Mouse (Mus musculus) forebrain, embryonic 11.5 days (tissue): ENCODE results near the gene Gm45213. TPM values are rescaled to one million over a fixed set of nuclear protein-coding genes. Genes with fewer than 3 reads are reported as not detected.

Experiments
- ATAC-seq: fragments of 200-750 bp; cut with Nextera tagmentation; replicated peaks from 2 replicates; pipeline ENCODE4 v1.8.0; 2017; ENCODE audit warnings: moderate TSS enrichment; ENCODE audit not compliant: low FRiP score
- DNase-seq: peaks from one replicate; pipeline ENCODE4 v3.0.0-alpha.2; 2017; ENCODE audit warnings: low spot score
- H3K27ac ChIP-seq: fragments of 300-500 bp; sonication (generic); 2 replicates; pipeline ENCODE4 v1.5.1; 2014; ENCODE audit warnings: low read depth, low read length
- H3K27me3 ChIP-seq: fragments of 300-500 bp; sonication (generic); 2 replicates; pipeline ENCODE4 v1.6.1; 2014; ENCODE audit warnings: mild to moderate bottlenecking, low read length, mixed read lengths; ENCODE audit not compliant: control insufficient read depth, insufficient read depth
- H3K36me3 ChIP-seq: fragments of 300-500 bp; sonication (generic); 2 replicates; pipeline ENCODE4 v1.6.1; 2014; ENCODE audit warnings: mild to moderate bottlenecking, low read length, moderate library complexity, mixed read lengths; ENCODE audit not compliant: control insufficient read depth, insufficient read depth
- H3K4me1 ChIP-seq: fragments of 300-500 bp; sonication (generic); replicated peaks from 2 replicates; pipeline ENCODE4 v1.6.1; 2014; ENCODE audit warnings: low read length, mixed read lengths; ENCODE audit not compliant: control insufficient read depth, insufficient read depth
- H3K4me2 ChIP-seq: fragments of 300-500 bp; sonication (generic); 2 replicates; pipeline ENCODE4 v1.6.1; 2014; ENCODE audit warnings: low read depth, mild to moderate bottlenecking, low read length, moderate library complexity, mixed read lengths; ENCODE audit not compliant: severe bottlenecking
- H3K4me3 ChIP-seq: fragments of 300-500 bp; sonication (generic); 2 replicates; pipeline ENCODE4 v1.5.1; 2014; ENCODE audit warnings: low read depth, low read length
- H3K9ac ChIP-seq: fragments of 300-500 bp; sonication (generic); 2 replicates; pipeline ENCODE4 v1.6.1; 2014; ENCODE audit warnings: low read length
- H3K9me3 ChIP-seq: fragments of 300-500 bp; sonication (generic); 2 replicates; pipeline ENCODE4 v1.6.1; 2016; ENCODE audit warnings: low read length, mixed read lengths; ENCODE audit not compliant: control insufficient read depth
- WGBS: fragments of 180-500 bp; shearing (Covaris S2); extraction: QIAGEN DNeasy Blood & Tissue Kit; methylation state at CpG from one replicate; pipeline ENCODE4 v1.1.7; 2014; 5-methylcytosine and 5-hydroxymethylcytosine counted together
- polyA plus RNA-seq: library from polyadenylated mRNA; unstranded; fragments of >200 nt; fragmentation: Nextera tagmentation; extraction: Ambion mirVana; gene quantifications from 2 replicates; pipeline ENCODE4 v1.2.1, GENCODE M21; 2014

Gene Gm45213
- polyA plus RNA-seq, 1 experiment from 2014 or later = not detected

DNA sequence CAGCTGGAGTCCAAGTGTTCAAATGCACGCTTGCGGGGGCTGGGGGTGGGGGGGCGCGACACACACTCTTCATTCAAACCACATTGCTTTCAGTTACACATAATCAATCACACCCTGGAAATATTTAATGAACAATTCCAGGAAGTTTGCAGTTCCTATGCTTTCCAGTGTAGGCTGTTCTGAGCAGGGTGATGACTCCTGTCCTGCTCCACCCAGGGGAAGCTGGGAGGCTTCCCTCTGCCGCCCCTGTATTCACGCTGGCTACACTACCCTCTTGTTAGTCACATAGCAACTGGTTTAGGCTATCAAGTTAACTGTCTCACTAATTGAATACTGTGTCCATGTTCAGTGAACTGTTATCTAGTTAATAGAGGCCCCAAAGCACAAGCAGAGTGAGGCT is 32.9 kb upstream of the Gm45213 start:
- Histone ChIP-seq H3K9ac (no peak overlapping the region), H3K4me1 (0 out of 2 replicates have a peak, but pooled peaks cover 3% of the 10 kb centered on the region), H3K27ac (no peak overlapping the region), H3K9me3 (no peaks in the 10 kb centered on the region), H3K36me3 (no peaks in the 10 kb centered on the region), H3K27me3 (no peaks in the 10 kb centered on the region), H3K4me3 (no peak overlapping the region), H3K4me2 (no peak overlapping the region)
- 80% methylated on average over 6 of the region's 6 CpGs for WGBS
- DNase-seq = no peak
- no peak for ATAC-seq

DNA sequence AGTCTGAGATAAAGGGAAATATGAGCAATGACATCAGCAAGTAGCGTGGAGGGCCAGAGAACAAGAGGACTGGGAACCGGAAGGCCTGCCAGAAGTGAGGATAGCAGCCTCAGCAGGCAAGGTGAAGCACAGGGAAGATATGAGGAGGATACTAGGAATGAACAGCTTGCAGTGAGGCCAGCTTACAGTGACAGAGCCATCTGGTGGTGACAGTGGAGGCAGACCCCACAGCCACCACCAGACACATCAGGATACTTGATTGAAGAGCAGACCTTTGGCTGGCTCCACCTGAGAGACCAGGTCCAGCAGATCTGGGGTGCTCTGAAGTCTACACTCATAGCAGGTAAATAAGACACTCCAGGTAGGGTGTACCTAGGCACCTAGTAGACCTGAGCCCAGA is 15.7 kb upstream of the Gm45213 start:
- ATAC-seq = no peak
- H3K4me2 ChIP-seq = no peak overlapping the region
- no peaks in the 10 kb centered on the region for H3K4me1 ChIP-seq
- no peaks in the 10 kb centered on the region for H3K9me3 ChIP-seq
- no peak overlapping the region for H3K9ac ChIP-seq
- no peak for DNase-seq
- H3K4me3 ChIP-seq = no peak overlapping the region
- H3K27me3 ChIP-seq = no peaks in the 10 kb centered on the region
- no peak overlapping the region for H3K27ac ChIP-seq
- no peaks in the 10 kb centered on the region for H3K36me3 ChIP-seq
- 79% methylated on average over 2 of the region's 2 CpGs for WGBS

DNA sequence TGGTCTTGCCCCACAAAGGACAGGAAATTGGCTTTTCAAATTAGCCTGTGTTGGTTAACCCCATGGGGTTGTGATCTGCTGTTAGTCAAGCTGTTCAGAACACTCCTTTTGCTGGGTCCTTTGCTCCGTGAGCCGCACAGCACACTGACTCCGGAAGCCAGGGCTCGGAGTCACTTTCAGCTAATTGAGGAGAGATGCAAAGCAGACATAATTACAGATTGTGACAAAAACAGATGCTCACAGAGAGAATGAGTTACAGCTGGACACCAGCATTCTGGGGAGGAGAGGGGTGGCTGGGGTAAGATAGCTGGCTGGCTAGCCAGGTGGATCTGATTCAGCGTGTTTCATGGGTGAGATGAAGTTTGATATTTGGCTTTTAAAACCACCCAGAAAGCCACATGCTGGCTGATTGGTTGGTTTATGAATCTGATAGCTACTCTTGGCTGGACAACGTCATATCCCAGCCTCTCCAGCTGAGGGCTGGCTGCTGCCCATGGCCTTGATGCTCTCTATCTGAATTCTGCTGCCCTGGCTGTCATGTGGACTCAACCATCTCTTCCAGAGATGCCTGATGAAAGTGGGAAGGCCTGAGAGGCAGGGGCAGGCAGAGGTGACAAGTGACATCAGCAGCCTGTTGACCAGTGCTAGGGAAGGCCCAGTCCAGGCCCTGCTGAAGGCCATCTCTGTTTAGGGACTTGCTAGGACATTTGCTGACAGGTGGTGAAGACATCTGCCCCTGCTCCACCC is 14.5 kb upstream of the Gm45213 start:
- Histone ChIP-seq H3K27me3 (no peaks in the 10 kb centered on the region), H3K9me3 (no peaks in the 10 kb centered on the region), H3K4me2 (no peak overlapping the region), H3K4me3 (no peak overlapping the region), H3K36me3 (no peaks in the 10 kb centered on the region), H3K27ac (no peak overlapping the region), H3K9ac (no peak overlapping the region), H3K4me1 (no peaks in the 10 kb centered on the region)
- DNase-seq (no peak), ATAC-seq (no peak)
- 48% methylated on average over 6 of the region's 6 CpGs for WGBS

DNA sequence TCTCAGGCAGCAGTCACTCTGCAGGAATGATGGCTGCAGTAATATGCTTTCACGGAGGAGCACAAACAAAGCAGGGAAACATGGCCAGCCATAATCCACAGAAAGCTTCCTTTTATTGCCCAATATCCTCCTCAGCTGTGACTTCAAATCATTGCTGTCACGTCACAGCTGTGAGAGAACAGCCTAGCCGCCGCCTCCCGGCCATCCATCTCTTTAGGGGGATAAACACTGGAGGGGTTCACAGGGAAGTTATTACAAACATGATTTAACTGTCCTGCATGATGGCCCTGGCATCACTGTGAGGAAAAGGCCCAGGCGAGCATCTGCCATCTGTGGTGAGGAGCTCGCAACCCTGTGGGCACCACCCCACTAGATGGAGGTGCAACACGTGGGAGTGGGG is 6.6 kb upstream of the Gm45213 start:
- DNase-seq (no peak), ATAC-seq (no peak)
- Histone ChIP-seq H3K4me2 (no peak overlapping the region), H3K36me3 (no peaks in the 10 kb centered on the region), H3K9ac (no peak overlapping the region), H3K4me1 (no peaks in the 10 kb centered on the region), H3K27ac (no peak overlapping the region), H3K9me3 (no peaks in the 10 kb centered on the region), H3K27me3 (no peaks in the 10 kb centered on the region), H3K4me3 (no peak overlapping the region)
- WGBS = 83% methylated on average over 8 of the region's 8 CpGs

DNA sequence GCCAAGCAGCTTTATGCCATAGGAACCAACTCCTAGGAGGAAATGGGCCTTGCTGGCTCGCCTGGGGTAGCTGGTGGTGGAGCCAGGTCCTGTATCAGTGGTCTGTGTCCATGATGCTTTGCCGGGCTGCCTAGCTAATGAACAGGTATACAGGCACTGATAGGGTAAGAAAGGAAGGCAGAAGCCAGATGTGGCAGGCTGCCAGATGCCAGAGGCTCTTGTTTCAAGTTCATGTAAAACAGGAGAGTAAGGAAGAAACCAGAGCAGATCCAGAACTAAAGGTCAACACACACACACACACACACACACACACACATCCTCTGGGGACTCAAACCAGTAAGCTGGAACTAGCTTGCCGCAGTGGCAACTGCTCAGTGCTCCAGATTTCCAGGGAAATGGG is 5.1 kb upstream of the Gm45213 start:
- 84% methylated on average over 3 of the region's 3 CpGs for WGBS

DNA sequence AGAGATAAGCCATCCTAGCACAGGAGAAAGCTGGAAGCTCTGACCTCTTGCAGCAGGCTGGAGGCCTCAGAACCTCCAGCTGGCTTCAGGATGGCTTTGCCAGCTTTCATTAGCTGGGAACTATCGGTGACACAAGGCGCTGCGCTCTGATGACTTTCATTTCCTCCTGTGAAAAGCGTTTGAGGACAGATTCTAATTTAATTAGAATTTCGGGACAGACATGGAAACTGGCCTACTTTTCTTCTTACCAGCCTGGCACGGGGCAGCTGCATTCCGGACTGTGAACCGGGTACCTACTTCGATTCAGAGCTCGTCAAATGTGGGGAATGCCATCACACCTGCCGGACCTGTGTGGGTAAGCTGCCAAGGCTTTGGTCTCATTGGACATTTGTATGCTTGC is 4.7 kb upstream of the Gm45213 start:
- no peak for DNase-seq
- no peaks in the 10 kb centered on the region for H3K4me1 ChIP-seq
- 85% methylated on average over 11 of the region's 11 CpGs for WGBS

More for the DNA sequence above, 5.1 kb upstream of the Gm45213 start:
- ATAC-seq = no peak
- H3K4me1 ChIP-seq = no peaks in the 10 kb centered on the region
- no peak overlapping the region for H3K4me2 ChIP-seq
- no peak overlapping the region for H3K4me3 ChIP-seq
- no peak for DNase-seq
- no peak overlapping the region for H3K27ac ChIP-seq
- H3K27me3 ChIP-seq = no peaks in the 10 kb centered on the region
- H3K9ac ChIP-seq = no peak overlapping the region
- H3K9me3 ChIP-seq = no peaks in the 10 kb centered on the region
- no peaks in the 10 kb centered on the region for H3K36me3 ChIP-seq

DNA sequence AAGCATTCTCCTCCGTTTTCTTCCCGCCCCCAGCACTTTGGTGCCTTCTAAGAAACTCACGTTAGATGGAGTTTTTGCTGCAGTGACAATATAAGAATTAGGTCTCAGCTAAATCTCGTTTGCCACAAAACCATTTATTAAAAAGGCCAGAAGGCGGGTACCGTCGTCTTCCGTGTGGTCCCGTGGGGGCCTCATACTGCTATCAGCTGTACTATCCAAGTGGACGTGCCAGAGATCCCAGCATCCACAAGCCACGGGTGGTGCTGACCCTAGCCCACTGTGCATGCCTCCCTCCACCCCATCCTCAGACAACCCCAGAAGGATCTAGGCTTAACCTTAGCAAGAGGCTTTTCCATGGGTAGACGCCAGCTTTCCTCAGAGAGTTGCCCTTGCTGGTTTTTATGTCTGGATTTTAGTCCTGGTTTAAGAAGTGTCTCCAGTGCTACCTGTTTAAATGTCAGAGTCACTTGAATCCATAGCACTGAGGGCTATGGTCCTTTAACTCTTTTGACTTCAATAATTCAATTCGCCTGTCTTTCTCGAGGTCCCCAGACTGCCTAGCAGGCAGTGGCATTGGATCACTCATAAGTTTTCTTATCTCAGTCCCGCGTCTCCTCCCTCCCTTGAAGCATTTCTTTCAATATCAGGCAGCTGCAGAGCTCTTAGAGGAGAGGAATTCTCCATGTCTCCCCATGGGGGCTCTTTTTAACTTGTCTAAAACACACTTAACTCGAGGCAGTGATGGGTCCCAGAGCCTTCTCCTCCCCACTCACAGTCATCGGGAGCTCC is 3.2 kb upstream of the Gm45213 start:
- DNase-seq (no peak), ATAC-seq (no peak)
- Histone ChIP-seq H3K27me3 (no peaks in the 10 kb centered on the region), H3K27ac (no peak overlapping the region), H3K9ac (no peak overlapping the region), H3K4me2 (no peak overlapping the region), H3K4me1 (no peaks in the 10 kb centered on the region), H3K4me3 (no peak overlapping the region), H3K36me3 (no peaks in the 10 kb centered on the region), H3K9me3 (no peaks in the 10 kb centered on the region)
- 87% methylated on average over 18 of the region's 18 CpGs for WGBS

More for the DNA sequence above, 4.7 kb upstream of the Gm45213 start:
- no peak overlapping the region for H3K4me3 ChIP-seq
- H3K9me3 ChIP-seq = no peaks in the 10 kb centered on the region
- H3K4me2 ChIP-seq = no peak overlapping the region
- no peaks in the 10 kb centered on the region for H3K27me3 ChIP-seq
- no peak overlapping the region for H3K9ac ChIP-seq
- no peak overlapping the region for H3K27ac ChIP-seq
- no peak for ATAC-seq
- H3K36me3 ChIP-seq = no peaks in the 10 kb centered on the region

DNA sequence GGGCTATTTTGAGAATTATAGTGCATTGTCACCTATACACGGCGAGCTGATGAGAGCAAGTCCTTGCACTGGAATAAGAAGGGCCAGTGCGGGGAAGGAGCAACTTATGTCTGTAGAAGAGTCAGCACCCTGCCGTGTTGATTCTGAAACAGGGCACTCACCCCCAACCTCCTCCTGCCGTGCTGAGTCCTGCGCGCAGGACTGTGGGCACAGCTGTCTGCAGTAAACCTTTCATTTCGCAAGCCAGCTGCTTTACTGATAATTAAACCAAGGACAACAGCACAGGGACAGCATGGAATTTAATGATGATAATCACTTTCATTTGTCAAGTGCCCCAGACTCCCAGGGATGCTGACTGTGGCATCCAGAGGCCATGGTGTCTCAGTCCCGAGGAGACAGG is 1.2 kb downstream of the Gm45213 start:
- no peak overlapping the region for H3K9ac ChIP-seq
- 38% methylated on average over 9 of the region's 9 CpGs for WGBS
- H3K4me1 ChIP-seq = no peaks in the 10 kb centered on the region
- H3K27me3 ChIP-seq = no peaks in the 10 kb centered on the region
- H3K4me3 ChIP-seq = no peak overlapping the region
- no peak for DNase-seq
- no peak for ATAC-seq
- no peak overlapping the region for H3K4me2 ChIP-seq
- H3K27ac ChIP-seq = no peak overlapping the region
- H3K9me3 ChIP-seq = no peaks in the 10 kb centered on the region
- no peaks in the 10 kb centered on the region for H3K36me3 ChIP-seq
